Mouse (Mus musculus): ENCODE results near the gene Spocd1. TPM values are rescaled to one million over a fixed set of nuclear protein-coding genes. Genes with fewer than 3 reads are reported as not detected.

The Spocd1 gene
- not detected in 4 replicates for total RNA-seq (2023; ENCODE audit: inconsistent age)

DNA sequence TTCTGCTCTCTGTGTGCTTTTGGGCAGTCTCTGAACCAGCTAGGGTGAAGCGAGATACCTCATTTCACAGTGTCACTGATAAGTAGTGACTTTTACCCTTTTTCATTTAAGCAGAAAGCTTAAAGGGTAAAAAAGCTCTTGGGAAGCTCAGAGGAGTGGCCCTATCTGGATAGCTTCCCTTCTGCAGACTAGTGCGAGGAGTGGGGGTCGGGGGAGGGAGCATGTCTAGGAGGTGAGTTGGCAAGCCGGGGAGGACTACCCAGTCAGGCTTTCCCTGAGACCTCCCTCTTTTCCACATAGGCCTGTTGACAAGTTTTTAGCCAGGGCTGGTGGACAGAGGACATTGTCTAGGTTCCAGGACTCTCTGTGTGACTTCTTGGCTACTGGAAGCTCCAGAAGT lies at the start of gene Spocd1:
Spocd1 (plus strand) TSS at position 301 of the 400 bp plus-strand sequence.

GRCm38 (mm10) chr4:129984421-129985061 lies 55.5 kb downstream of the Spocd1 start, which contains the start of gene Adgrb2:
Gene Adgrb2 (plus strand): TSS chr4:129984870.

Other genes with a start within 250 kb of the Spocd1 start
- gene Tmem39b, start 232.4 kb upstream of the Spocd1 start, total RNA-seq (2023; ENCODE audit: inconsistent age) = 16.8 to 19.2 TPM (median 17.5 TPM) in 4 replicates
- 129 to 134 TPM (median 132 TPM) in 4 replicates for gene Khdrbs1, start 186.9 kb upstream of the Spocd1 start, total RNA-seq (2023; ENCODE audit: inconsistent age)
- 370 to 439 TPM (median 425 TPM) in 4 replicates for gene Ptp4a2, start 118.0 kb upstream of the Spocd1 start, total RNA-seq (2023; ENCODE audit: inconsistent age)
- gene Adgrb2, start 55.6 kb downstream of the Spocd1 start, total RNA-seq (2023; ENCODE audit: inconsistent age) = 0.19 to 0.63 TPM in 2 of 4 replicates, not detected in the others
- not detected in 4 replicates for gene Col16a1, start 118.6 kb downstream of the Spocd1 start, total RNA-seq (2023; ENCODE audit: inconsistent age)
- 25.6 to 31.5 TPM (median 28.4 TPM) in 4 replicates for gene Pef1, start 173.3 kb downstream of the Spocd1 start, total RNA-seq (2023; ENCODE audit: inconsistent age)
- not detected in 4 replicates for gene Hcrtr1, start 210.1 kb downstream of the Spocd1 start, total RNA-seq (2023; ENCODE audit: inconsistent age)
- not detected in 4 replicates for gene Tinagl1, start 245.9 kb downstream of the Spocd1 start, total RNA-seq (2023; ENCODE audit: inconsistent age)

Measured in B cell, adult (primary cell).